Mouse (Mus musculus) kidney, adult 2 months (tissue): Measurements from ENCODE around the gene Fhl3.

Experiments used
- CTCF ChIP-seq: fragments of 200-500 bp; conservative IDR thresholded peaks from 2 replicates; pipeline ENCODE4 v1.5.1; 2011; ENCODE audit warnings: low read depth, mild to moderate bottlenecking, control low read depth, low read length, moderate library complexity, mixed read lengths; ENCODE audit not compliant: insufficient read depth, insufficient read length
- POLR2A ChIP-seq: fragments of 200-500 bp; IDR thresholded peaks from one replicate; pipeline ENCODE4 v1.6.1; 2011; ENCODE audit warnings: low read depth, low read length, control low read depth

DNA sequence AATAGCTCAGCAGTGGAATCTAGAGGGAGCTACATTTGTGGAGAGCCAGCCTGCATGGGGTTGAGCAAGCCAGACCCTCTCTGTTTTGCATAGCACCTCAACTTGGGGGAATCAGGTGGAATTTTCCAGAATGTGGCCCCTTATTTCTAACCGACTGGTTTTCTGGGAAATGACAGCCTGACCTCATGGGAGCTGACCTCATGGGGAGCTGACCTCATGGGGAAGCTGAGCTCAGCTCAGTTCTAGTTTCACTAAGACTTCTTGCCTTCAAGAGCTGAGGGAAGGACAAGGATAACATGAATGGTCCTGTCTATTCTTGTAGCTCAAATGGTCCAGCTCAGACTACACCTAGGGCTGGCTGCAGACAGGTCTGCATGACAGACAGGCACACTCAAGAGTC is 38.3 kb downstream of the Fhl3 start:
- TF ChIP-seq CTCF (no peak), POLR2A (no peak)
